Mouse (Mus musculus): ENCODE measurements around the gene Kir3dl1.
"Not testable (repeated sequence)": the region's sequence is repeated elsewhere in the genome, so short reads cannot be mapped to it uniquely, and the experiment has no call there.

Kir3dl1 gene

GRCm38 (mm10) chrX:136517699-136518098, at the start of gene Kir3dl1:
Gene Kir3dl1 (plus strand): TSS chrX:136517999.
- in situ Hi-C loops (cut with MboI, MseI): loop anchor here (5.0 kb wide), 1 partner anchor 50 kb away; no protein-coding TSS in a partner anchor

- in situ Hi-C loops (cut with MboI, MseI): not testable (repeated sequence)
These were observed 26.2 kb downstream of the Kir3dl1 start, which contains the start of gene Kir3dl2 for GRCm38 (mm10) chrX:136543956-136544355. Gene Kir3dl2 (minus strand): TSS chrX:136544056.

- in situ Hi-C loops (cut with MboI, MseI): not testable (repeated sequence)
These were observed 51.3 kb downstream of the Kir3dl1 start for GRCm38 (mm10) chrX:136569094-136569493.

All from T-helper 1 cell (primary cell).